Mouse (Mus musculus) E14TG2a.4 (cell line): ENCODE results near the gene Shld1.

ENCODE experiments used
- H3K27me3 ChIP-seq: 2 replicates; pipeline ENCODE4 v1.6.1; 2014; ENCODE audit warnings: low read length, control low read depth; ENCODE audit not compliant: insufficient read depth
- H3K36me3 ChIP-seq: 2 replicates; pipeline ENCODE4 v1.6.1; 2014; ENCODE audit warnings: low read length, control low read depth; ENCODE audit not compliant: insufficient read depth
- H3K4me1 ChIP-seq: replicated peaks from 2 replicates; pipeline ENCODE4 v1.6.1; 2014; ENCODE audit warnings: low read depth, low read length, control low read depth
- H3K4me3 ChIP-seq: replicated peaks from 2 replicates; pipeline ENCODE4 v1.5.1; 2014; ENCODE audit warnings: mild to moderate bottlenecking, low read length
- H3K9me3 ChIP-seq: 2 replicates; pipeline ENCODE4 v1.6.1; 2014; ENCODE audit warnings: low read length, control low read depth
- CTCF ChIP-seq: conservative IDR thresholded peaks from 2 replicates; pipeline ENCODE4 v1.5.1; 2014; ENCODE audit warnings: low read length
- NANOG ChIP-seq: IDR thresholded peaks from 2 replicates; pipeline ENCODE4 v1.6.1; 2014; ENCODE audit warnings: borderline replicate concordance, low read length, mixed read lengths
- POU5F1 ChIP-seq: IDR thresholded peaks from 2 replicates; pipeline ENCODE4 v1.6.1; 2014; ENCODE audit warnings: low read length, borderline replicate concordance

The Shld1 gene

DNA sequence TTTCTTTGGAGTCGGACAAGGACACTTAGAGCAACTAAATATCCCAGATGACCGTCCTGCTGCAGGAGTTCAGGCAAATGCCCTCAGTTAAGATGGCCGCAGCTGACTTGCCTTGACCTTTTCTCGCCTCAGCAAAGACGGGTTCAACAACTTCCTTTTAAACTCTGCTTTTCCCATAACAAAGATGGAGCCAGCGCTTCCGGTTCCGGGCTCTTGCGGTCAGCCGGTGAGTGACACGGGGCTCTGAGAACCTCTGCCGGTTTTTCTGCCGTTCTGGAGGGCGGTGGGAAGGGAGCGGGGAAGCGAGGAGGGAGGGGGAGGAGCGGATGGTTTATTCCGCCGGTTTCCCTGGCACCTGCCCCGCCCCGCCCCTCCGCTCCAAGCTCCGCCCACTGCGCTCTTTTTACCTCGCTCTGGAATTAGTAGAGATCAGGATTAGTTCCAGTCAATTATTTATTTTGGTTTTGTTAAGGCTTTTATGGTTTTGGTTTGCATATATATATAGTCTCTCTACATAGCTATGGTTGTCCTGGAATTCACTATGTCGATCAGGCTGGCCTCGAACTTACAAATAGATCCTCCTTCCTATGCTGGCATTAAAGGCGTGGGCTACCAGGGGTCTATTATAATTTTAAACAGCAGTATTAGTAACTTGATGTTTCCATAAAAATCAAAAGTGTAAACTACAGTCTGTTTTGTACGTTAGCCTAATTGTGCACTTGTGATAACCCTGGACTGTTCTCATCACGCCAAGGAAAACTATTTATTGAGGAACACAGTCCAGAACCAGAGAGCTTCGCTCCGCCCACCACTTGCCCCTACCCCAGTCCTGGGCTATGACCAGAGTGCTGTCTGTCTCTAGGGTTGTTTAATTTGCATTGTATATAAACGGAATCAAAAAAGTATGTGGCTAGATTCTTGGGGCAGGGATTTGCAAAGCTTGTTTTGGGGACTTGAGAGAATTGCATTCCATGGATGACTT, at the start of gene Shld1:
Gene Shld1 (plus strand): TSS at position 176 of the 982 bp plus-strand sequence.
- no peaks in the 10 kb centered on the region for H3K9me3 ChIP-seq
- TF ChIP-seq CTCF (no peak), POU5F1 (no peak), NANOG (no peak)
- H3K4me3 ChIP-seq = peak within 1 kb of the TSS; percentile 84
- no peaks in the 10 kb centered on the region for H3K36me3 ChIP-seq
- no peaks in the 10 kb centered on the region for H3K27me3 ChIP-seq
- H3K4me1 ChIP-seq = peaks cover 75% of the 10 kb centered on the region

DNA sequence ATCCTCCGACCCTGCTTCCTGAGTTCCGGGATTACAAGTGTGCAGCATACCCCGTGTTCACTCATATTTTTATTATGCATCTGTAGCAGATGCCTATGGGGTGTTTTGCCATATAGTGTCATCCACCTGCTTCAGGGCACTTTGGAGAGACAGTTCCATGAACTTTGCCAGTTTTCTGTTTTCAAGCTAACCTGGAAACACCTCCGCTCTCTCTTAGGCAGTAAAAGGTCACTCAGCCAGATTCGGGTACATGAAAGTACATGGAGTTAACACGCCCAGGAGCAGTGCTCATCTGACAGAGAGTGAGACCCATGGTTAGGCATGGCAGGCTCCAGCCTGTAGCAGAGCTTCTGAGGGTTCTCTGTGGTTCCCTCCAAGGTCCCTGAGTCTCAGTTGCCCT, 48.4 kb upstream of the Shld1 start:
- no peak for TF ChIP-seq POU5F1
- TF ChIP-seq NANOG = no peak
- no peak for TF ChIP-seq CTCF
- peaks cover 3% of the 10 kb centered on the region; the same call in 1 of the 2 replicates for H3K27me3 ChIP-seq
- no peak overlapping the region for H3K4me3 ChIP-seq
- no peaks in the 10 kb centered on the region for H3K36me3 ChIP-seq
- peaks cover 19% of the 10 kb centered on the region for H3K4me1 ChIP-seq
- H3K9me3 ChIP-seq = no peaks in the 10 kb centered on the region

DNA sequence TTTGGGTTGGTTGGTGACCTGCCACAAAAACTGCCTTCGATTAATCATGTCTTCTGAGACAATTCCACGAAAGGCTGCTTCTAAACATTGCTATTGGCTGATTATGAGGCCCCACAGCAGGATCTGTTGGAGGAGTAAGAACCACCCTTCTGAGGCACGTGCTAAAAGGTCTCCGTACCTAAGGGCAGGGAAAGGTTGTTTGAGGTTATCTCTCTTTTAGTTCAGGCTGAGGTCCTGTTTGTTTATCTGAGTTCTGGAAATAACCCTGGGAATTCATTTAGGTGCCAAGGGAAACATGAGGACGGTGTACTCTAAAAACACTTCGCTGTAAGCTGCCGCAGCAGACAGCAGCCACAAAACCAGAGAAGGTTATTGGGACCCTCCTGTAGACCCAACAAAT, 47.4 kb upstream of the Shld1 start:
- no peaks in the 10 kb centered on the region for H3K9me3 ChIP-seq
- H3K27me3 ChIP-seq = peaks cover 3% of the 10 kb centered on the region; the same call in 1 of the 2 replicates
- no peak overlapping the region for H3K4me3 ChIP-seq
- TF ChIP-seq CTCF = no peak
- TF ChIP-seq POU5F1 = no peak
- no peak for TF ChIP-seq NANOG
- H3K4me1 ChIP-seq = peaks cover 9% of the 10 kb centered on the region
- H3K36me3 ChIP-seq = no peaks in the 10 kb centered on the region

DNA sequence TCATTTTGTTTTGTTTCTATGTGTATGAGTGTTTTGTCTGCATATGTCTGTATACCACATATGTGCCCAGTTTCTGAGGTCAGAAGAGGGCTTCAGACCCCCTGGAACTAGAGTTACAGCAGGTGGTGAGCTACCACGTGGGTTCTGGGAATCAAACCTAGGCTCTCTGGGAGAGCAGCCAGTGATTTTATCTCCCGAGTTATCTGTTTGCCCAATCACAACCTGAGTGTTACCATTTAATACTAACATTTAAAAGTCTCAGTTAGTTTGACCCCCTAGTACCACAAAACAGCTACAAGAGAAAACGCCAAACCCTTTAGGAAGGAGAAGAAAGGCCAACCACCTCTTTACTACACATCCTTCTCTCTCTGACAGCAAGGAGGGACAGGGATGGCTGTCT, 45.5 kb upstream of the Shld1 start:
- TF ChIP-seq CTCF = no peak
- no peak for TF ChIP-seq NANOG
- no peak for TF ChIP-seq POU5F1
- Histone ChIP-seq H3K9me3 (no peaks in the 10 kb centered on the region), H3K4me3 (no peak overlapping the region), H3K4me1 (peaks cover 2% of the 10 kb centered on the region), H3K27me3 (peaks cover 3% of the 10 kb centered on the region; the same call in 1 of the 2 replicates), H3K36me3 (no peaks in the 10 kb centered on the region)

DNA sequence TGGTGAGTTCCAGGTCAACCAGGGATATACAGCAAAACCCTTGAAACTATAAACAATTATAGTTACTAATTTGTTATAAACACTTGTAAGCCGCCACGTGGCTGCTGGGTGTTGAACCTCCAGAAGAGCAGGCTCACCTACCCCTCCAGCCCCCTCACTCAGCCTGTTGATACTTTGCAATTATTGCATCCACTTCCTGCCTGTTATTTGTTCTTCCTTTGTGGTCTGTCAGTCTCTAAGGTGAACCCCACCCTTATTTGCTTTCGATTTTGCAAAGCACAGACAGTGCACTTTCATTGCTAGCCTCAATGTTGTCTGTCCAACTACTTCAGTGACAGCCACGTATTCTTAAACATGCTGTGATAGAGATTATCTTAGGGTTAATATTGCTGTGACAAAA, 43.6 kb upstream of the Shld1 start:
- Histone ChIP-seq H3K4me3 (no peak overlapping the region), H3K9me3 (peaks cover under 1% of the 10 kb centered on the region), H3K4me1 (peaks cover 21% of the 10 kb centered on the region), H3K27me3 (peaks cover 3% of the 10 kb centered on the region; the same call in 1 of the 2 replicates), H3K36me3 (no peaks in the 10 kb centered on the region)
- TF ChIP-seq NANOG (no peak), CTCF (no peak), POU5F1 (no peak)

DNA sequence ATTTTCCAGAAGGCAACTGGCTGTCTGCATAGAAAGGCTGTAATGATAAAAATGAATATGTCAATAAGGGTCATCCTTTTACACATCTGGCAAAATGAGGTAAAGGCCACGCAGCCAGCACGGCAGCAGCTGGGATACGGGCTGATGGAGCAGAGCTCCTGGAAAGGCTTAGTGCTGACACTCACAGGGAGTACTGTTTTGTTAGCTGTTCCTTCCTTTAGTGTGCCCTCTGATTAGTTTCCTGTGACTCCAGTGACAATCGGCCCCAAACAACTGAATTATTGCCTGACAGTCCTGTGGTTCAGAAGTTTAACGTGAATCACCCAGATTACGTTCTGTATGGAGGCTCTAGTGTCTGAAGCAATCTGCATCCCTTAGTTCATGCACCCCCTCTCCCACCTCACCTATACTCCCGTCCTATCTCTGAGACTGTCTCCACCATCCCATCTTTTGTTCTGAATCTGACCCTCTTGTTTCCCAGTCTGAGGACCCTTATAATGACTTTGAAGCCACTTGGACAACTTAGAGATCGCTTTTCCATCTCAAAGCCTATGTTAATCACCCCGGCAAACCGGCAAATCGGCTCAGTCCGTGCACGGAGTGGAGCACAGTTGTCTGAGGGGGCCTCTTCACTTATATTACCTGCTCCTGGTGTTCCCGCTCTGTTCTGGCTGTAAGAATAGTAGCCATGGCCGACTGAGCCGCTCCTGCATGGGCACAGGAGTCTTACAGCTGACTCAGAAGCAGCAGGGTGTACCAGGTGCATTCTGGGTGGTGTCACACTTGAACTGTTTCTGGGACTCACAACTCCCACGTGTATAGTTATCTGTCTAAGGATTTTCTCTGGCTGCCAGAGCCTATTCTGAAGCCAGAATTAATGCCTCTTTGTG, 39.6 kb upstream of the Shld1 start:
- H3K9me3 ChIP-seq = peaks cover 7% of the 10 kb centered on the region
- peak overlapping the region; percentile 26; the same call in 1 of the 2 replicates for H3K4me3 ChIP-seq
- H3K27me3 ChIP-seq = no peaks in the 10 kb centered on the region
- no peak for TF ChIP-seq CTCF
- no peak for TF ChIP-seq POU5F1
- TF ChIP-seq NANOG = no peak
- H3K36me3 ChIP-seq = no peaks in the 10 kb centered on the region
- H3K4me1 ChIP-seq = peaks cover 46% of the 10 kb centered on the region

DNA sequence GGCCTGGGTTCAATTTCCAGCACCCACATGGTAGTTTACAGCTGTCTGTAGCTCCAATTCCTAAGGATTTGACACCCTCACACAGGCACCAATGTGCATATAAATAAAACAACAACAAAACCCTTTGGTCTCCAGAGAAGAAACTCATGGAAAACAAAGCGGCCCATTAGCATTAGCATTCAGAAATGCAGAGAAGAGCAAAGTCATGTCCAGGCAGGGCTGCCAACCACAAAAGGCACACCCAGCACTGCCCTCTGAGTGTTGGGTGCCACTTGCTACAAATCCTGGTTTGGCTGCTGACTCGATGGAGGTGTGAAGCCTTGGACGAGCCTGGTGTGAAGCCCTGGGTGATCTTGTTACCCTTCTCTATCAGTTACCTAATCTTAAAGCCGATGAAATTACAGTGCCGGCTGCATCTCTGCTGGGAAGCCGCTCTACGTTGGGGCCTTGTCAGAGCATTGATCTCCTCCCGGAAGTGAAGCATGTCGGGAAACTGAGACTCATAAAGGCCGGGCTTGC, 37.3 kb upstream of the Shld1 start:
- H3K36me3 ChIP-seq = no peaks in the 10 kb centered on the region
- no peak overlapping the region for H3K4me3 ChIP-seq
- peaks cover 57% of the 10 kb centered on the region for H3K4me1 ChIP-seq
- H3K9me3 ChIP-seq = peaks cover 7% of the 10 kb centered on the region
- TF ChIP-seq CTCF (no peak), POU5F1 (no peak), NANOG (peak; percentile 26; the same call in 1 of the 2 replicates)
- no peaks in the 10 kb centered on the region for H3K27me3 ChIP-seq

DNA sequence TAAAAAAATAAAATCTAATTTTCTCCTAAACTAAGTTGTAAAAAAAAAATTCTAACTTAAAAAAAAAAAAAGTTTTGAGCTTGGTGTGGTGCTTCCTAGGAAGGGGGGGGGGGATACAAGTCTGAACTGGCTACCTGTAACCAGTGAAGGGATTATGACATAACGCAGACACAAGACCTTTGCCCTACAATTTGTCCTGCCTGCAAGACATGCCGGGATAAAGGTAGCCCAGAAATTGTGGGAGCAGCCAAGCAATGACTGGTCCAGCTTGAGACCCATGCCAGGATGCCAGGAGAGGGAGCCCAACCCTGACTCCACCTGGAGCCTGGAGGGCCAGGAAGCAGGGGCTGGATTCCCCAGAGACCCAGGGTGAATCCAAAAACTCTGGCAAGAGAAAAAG, 36.2 kb upstream of the Shld1 start:
- TF ChIP-seq POU5F1 = no peak
- no peak overlapping the region for H3K4me3 ChIP-seq
- no peaks in the 10 kb centered on the region for H3K27me3 ChIP-seq
- peaks cover 7% of the 10 kb centered on the region for H3K9me3 ChIP-seq
- H3K4me1 ChIP-seq = peaks cover 57% of the 10 kb centered on the region
- no peaks in the 10 kb centered on the region for H3K36me3 ChIP-seq
